Mouse (Mus musculus) v-Abl transformed pro-B cells (cell line): ENCODE measurements around the gene Pdgfra.

Source experiments
- in situ Hi-C, 2 experiments: fragments of 400-800 bp; cut with MboI; formaldehyde crosslinking; loops; one replicate each; pipeline ENCODE4 v1.15.1; 2025; ENCODE audit not compliant: unreplicated experiment in 2 of 2

Gene Pdgfra

DNA sequence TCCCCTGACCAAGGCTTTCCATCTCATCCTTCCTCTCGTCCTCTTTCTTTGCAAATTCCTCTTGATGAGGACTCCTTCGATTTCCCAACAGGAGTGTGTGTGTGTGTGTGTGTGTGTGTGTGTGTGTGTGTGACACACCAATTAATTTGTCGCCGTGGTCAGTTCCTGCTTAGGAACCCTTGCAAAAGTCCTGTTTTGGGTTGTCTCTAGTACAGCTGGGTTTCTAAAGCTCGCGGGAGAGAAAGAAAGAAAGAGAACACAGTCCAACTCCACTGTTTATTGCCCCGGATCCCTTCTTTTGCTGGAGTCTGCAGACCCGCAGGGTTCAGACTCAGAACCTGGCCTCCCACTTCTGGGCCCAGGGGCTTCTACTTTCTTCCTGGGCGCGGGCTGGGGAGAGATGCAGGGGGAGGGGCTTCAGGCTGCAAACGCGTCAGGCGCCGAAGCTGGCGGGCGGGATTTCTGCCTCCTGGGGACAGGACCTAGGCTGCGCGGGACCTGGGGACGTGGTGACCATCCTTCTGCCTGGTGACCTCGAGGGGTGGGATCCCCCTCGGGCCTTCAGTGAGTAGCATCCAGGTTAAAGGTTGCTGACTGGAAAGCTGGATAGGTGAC, 2.6 kb downstream of the Pdgfra start:
- in situ Hi-C loops = loop anchor here (5.0 to 25.0 kb wide), 8 partner anchors 517 to 1720 kb away; partner anchors contain the start of genes Lrrc66 (in 1 of the 2) and Sgcb (in 1 of the 2)

DNA sequence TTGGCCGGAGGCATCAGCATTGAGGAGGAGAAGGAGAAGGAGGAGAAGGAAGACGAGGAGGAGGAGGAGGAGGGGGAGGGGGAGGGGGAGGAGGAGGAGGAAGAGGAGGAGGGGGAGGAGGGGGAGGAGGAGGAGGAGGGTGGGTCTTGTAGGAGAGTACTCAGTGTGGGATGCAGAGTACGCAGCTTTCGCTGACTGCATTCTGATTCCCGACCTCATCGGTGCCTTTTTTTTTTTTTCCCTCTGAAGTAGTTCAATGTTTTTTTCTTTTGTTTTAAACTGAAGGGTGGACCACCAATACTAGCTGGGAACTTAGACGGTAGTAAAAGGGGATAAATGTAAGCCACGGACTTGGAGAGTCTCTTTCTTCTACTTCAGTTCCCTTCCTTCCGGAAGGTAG, 3.2 kb downstream of the Pdgfra start:
- in situ Hi-C loops = loop anchor here (5.0 to 25.0 kb wide), 8 partner anchors 518 to 1720 kb away; partner anchors contain the start of genes Lrrc66 (in 1 of the 2) and Sgcb (in 1 of the 2)

DNA sequence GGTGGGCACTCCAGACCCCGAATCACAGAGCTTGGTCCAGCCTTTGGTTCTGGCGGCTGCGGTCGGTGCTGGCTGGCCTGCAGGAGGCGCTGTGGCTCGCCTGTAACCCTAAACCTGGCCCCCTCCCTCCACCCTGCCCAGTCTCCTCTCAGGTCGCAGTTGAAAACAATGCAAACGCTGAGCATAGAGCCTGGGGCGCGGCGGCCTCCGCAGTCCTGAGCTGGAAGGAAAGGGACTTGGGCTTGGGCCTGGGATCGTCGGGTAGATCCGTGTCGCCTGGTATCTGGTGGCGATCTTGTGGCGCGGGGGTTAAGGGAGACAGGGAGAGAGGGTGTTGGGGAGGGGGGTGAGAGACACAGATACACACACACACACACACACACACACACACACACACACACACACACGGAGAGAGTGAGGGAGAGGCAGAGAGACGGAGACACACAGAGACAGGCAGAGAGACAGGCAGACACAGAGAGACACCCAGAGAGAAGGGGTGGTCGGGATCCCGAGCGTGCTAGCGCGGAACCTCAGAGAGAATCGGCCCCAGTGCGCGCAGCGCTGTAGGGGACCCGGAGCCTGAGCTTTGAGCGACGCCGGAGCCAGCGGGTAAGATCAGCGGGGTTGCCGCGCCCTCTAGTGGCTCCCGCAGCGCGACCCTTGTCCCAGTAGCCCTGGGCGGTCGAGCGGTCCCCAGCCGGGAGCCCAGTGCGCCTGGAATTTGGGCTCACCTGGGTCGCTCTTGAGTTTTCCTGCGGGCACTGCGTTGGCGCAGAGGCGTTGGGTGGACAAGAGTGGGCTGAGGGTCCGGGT, 3.9 kb downstream of the Pdgfra start:
- in situ Hi-C loops = loop anchor here (5.0 to 25.0 kb wide), 8 partner anchors 519 to 1721 kb away; partner anchors contain the start of genes Lrrc66 (in 1 of the 2) and Sgcb (in 1 of the 2)

DNA sequence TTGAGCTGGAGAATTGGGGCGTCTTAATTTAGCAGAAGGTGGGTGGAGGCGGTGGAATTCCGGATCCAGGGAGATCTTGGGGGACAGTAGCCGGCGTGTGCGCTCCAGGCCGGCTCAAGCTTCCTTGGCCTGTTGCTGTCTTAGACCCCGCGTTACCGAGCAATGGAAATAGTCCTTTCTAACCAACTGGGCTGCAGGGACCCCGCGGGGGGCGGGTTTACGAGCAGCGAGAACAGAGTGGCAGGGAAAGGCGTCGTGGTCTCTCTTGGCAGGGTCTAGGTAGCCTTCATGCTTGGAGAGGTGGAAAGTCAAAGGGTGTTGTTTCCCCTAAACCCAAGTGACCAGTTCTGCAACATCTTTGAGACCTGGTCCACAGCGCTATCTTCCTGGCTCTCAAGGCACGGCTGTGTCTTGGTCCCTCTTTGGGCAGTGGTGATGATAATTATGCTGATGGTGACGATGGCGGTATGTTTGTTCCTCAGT, 4.5 kb downstream of the Pdgfra start:
- in situ Hi-C loops = loop anchor here (5.0 to 25.0 kb wide), 8 partner anchors 519 to 1722 kb away; partner anchors contain the start of genes Lrrc66 (in 1 of the 2) and Sgcb (in 1 of the 2)

DNA sequence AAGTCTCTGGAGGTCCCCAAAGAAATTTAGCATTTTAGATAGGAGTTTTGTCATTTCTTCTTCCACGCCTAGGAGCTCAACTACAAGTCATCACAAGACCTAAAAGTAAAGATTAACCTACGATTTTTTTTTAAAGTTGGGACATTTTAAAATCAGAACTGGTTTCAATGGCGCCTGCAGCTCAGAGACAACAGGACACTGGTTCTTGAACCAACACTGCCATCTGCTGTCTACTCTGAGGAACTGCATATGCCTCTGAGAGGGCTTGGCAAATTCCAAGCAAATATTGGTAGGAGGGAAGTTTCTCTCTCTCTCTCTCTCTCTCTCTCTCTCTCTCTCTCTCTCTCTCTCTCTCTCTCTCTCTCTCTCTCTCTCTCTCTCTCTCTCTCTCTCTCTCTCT, 4.9 kb downstream of the Pdgfra start:
- in situ Hi-C loops = loop anchor here (5.0 to 25.0 kb wide), 8 partner anchors 520 to 1722 kb away; partner anchors contain the start of genes Lrrc66 (in 1 of the 2) and Sgcb (in 1 of the 2)

DNA sequence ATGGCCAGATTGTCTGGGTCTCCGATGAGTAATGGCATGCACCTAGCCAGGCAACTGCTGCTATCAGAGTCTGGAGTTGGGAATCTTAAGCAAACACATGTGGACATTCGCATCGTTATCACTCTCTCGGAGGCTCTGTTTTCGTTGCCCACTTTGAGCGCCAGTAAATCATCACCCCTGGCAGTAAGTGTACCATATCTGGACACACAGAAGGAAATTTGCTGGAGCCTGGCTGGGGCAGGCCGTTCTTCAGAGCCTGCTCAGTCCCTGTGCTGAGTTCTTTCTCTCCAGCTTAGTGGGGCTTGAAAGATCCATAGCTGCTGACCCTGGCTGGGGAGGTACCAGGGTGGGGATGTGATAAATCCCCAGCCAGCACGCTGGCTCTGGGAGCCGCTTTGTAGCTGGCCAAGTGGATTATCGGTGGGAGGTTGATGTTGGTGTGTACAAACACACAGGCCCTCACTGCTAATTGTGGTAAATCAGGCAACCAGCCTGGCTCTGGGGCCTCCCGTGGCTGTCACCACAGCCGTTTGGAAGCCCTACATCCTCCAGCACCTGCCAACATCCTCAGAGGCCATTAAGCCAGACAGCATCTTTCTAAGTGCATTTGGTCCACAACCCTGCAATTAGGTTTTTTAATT, 8.6 kb downstream of the Pdgfra start:
- in situ Hi-C loops = loop anchor here (5.0 to 25.0 kb wide), 6 partner anchors 523 to 1723 kb away; partner anchors contain the start of genes Lrrc66 (in 1 of the 2) and Sgcb (in 1 of the 2)

DNA sequence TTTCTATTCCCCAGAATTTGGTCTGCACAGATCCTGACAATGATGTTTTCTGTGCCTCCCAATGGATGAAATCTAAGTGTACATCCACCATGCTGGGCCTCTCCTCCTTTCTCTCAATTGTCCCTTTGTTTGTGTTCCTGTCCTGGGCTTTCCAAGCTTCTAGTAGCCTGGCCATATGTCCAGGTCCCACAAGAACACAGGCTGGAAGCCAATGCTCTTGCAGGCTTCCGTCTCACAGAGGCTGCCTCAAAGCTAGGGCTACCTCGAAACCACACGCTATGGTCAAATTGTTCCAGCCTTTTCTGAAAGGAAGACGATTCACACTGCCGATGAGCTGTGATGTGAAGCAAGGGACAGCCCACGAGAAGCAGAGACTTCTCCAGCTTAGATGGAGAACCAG, 9.5 kb downstream of the Pdgfra start:
- in situ Hi-C loops = loop anchor here (5.0 to 25.0 kb wide), 6 partner anchors 524 to 1724 kb away; partner anchors contain the start of genes Lrrc66 (in 1 of the 2) and Sgcb (in 1 of the 2)

DNA sequence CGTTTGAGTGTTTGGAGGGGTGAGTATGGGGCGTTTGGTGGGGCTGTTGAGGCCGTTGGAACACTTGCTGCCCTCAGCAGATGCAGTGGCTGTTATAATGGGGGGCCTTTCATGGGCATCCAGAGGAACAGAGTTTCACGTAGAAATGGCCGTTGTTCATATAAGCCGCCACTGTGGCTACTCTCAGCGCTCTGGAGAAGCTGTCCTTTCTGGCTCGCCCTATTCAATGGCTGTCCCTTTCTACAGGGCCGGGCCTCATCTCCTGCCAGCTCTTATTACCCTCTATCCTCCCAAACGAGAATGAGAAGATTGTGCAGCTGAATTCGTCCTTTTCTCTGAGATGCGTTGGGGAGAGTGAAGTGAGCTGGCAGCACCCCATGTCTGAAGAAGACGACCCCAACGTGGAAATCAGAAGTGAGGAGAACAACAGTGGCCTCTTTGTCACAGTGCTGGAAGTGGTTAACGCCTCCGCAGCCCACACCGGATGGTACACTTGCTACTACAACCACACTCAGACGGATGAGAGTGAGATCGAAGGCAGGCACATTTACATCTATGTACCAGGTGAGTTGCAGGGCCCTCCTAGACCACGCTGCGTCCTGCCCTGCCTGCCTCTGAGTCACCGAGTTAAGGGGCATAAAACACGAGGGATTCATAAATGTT, 11.3 kb downstream of the Pdgfra start:
- in situ Hi-C loops = loop anchor here (5.0 to 25.0 kb wide), 6 partner anchors 526 to 1726 kb away; partner anchors contain the start of genes Lrrc66 (in 1 of the 2) and Sgcb (in 1 of the 2)

DNA sequence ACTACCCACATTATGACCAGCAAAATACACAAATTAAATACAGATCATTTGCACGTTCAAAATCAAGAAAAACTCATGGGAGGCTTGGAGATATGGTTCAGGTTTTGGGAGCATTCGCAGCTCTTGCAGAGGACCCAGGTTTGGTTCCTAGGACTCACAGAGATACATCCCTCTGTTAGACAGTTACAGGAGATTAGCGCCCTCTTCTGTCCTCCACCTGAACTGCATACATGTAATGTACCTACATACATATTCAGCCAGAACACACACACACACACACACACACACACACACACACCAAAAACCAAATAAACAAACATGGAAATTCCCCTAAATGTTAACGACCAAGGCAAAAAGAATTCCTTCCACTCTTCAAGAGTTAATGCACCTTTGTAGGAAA, 12.6 kb downstream of the Pdgfra start:
- in situ Hi-C loops = loop anchor here (5.0 to 25.0 kb wide), 6 partner anchors 527 to 1727 kb away; partner anchors contain the start of genes Lrrc66 (in 1 of the 2) and Sgcb (in 1 of the 2)

DNA sequence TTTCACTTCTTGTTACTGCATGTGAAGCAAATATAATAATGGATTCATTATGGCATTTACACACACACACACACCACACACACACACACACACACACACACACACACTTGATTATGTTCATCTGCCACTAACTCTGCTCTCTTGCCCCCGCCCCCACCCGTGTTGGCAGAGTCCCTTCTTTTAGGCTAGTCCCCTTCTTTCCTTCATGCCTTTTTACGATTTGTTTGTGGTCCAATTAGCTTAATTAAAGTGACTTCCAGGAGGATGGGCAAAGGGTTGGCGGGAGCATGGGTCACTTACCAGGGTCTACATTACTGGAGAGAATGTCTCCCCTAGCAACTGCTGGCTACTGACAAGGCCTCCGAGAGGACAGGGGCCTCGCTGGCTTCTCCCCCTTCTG, 17.7 kb downstream of the Pdgfra start:
- in situ Hi-C loops = loop anchor here (25.0 kb wide), 5 partner anchors 533 to 1733 kb away; partner anchors contain the start of genes Lrrc66 (in 1 of the 2) and Sgcb (in 1 of the 2)

DNA sequence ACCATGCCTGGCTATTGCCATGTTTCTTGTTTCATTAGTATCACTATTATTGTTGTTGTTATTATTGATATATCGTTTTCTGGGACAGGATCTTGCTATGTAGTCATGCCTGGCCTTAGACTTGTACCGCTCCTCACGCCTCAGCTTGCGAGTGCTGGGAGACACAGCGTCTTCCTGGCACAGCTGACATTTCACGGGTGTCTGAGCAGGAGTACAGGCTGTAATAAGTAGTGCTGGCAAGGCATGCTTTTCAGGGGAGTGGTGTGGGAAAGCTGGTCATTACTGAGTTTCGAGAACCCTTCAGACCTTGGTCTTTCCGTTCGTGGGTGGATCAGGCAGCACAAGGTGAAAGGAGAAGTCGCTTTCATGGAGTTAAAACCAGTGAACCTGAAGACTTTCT, 19.8 kb downstream of the Pdgfra start:
- in situ Hi-C loops = loop anchor here (25.0 kb wide), 5 partner anchors 535 to 1735 kb away; partner anchors contain the start of genes Lrrc66 (in 1 of the 2) and Sgcb (in 1 of the 2)

DNA sequence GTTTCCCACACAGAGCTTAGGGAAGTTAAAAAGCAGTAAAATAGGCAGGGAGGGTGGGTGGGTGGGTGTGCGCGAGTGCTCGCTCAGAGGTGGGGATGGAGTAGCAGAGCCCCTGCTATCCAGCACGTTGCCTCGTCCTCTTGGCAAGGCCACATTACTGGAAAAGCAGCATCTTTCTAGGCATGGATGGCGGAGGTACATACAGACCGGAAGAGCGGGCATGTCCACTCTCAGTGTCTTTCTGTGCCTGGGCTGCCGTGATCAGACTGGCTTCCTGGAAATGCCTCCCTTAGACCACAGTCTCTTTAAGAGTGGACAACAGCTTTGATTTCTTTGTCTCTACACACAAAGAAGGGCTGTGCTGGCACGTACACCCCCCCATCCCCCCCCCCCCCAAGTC, 27.2 kb downstream of the Pdgfra start:
- in situ Hi-C loops = no loop called here

DNA sequence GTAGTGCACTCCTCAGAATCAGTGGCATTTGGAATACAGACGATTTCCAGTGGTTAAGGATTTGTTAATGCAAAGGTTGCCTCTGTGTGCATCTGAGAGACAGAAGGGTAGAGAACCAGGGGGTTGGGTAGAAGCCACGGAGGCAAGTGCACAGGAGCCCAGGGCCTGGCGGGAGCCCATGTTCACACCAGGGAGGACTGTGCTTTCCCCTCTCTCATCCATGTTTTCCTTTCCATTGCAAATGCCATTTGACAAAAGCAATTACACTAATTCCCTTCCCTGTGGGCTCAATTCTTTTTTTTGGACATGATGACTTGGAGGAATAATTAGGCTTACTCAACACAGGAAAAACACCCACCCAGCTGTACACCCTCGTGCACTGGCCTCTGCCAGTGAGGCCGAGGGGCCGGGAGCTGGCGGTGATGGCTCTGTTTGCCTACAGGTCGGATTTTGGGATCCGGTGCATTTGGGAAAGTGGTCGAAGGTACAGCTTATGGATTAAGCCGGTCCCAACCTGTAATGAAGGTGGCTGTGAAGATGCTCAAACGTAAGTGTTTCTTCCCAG, 27.7 kb downstream of the Pdgfra start:
- in situ Hi-C loops = no loop called here

DNA sequence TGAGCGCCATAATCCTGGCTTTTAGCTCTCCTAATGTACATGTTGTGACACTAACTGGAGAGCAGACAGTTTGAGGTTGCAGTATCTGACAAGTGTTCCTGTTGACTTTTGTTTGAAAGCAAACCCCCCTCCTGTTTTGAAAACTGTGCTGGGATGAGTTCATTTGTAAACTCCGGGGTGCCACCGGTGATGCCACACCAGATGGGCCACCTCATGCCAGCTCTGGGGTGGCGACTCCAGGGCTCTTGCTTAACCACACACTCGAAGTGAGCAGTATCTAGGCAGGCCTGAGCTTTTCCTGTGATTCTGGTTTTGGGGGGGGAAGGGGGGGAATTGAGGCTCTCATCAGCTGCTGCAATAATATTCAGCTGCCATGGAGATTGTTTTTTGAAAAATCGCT, 31.6 kb downstream of the Pdgfra start:
- in situ Hi-C loops = no loop called here

DNA sequence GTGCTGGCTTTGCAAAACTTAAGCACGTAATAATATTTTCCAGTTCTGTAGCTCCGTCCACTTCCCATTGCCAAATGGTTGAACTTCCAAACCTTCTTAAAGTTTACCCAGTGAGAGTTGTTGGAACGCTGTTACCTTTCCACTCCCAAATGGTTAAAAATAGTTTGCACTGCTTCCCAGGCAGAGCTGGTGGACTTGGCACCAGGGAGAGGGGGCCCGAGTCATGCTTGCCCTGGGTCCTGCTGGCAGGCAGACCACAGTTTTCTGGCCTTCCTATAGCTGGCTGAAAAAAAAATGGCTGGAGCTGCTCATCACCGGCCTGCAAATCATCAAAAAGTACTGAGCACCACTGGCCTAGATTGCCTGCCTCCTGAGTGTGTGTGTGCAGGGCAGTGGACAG, 32.0 kb downstream of the Pdgfra start:
- in situ Hi-C loops = no loop called here

DNA sequence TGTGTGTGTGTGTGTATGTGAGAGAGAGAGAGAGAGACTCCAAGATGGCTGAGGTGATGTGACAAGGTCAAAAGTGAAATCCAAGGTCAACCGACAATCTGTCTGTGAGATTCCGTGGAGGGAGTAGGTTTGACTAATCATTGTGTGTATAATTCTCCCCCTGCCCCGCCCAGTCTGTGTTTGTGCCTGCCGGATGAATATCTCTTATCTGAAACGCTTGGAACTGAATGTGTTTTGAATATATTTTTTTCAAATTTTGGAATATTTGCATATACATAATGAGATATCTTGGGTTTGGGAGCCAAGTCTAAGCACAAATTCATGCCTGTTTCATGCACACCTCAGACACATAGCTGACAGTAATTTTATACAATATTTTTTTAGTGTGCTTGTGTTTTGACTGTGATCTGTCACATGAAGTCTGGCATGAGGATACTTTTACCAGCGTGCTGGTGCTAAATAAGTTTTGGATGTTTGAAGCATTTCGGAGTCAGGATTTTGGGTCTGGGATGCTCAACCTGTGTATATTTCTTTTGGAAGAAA, 32.7 kb downstream of the Pdgfra start:
- in situ Hi-C loops = no loop called here

DNA sequence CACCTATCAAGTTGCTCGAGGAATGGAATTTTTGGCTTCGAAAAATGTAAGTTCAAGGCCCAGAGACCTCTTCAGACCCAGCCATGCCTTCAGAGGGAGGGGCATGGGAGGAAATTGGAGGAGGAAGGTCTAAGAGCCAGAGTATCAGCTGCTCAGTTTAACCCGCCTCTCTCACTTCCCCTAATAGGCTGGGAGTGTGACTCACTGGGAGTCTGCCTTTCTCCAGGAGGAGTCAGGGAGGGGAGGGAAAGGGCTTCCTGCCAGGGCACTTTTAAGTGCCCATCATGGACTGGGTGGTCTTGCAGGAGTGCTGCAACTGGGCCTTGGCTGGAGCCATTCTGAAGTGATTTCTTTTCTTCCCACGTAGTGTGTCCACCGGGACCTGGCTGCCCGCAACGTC, 33.5 kb downstream of the Pdgfra start:
- in situ Hi-C loops = no loop called here

DNA sequence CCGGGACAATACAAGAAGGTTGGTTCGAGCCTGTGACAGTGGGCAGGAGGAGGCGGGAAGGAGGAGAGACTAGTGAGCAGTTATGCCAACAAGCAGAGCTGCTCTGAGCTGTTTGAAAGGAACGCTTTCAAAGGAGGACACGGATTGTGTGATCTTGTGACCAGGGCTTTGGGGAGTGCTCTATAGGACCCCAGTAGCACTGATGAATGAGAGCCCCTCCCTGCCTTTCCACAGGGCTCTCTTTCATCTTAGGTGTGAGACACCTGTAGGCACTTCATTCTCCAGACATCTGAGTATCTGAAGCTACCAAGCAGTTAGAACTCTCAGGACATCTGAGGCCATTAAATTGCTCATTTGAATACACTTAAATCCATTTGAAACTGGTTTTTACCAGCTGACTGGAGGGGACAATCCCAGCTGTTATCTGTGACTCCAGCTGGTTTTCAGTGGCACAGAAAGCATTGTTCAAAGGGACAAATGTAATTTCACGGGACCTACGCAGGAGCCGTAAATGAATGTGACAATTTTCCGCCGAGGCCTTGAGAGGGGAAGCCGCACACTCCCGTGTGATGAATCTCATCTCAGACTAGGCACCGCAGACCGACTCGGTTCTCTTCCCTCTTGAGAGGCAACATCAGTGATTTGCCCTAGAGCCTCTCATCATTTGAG, 37.4 kb downstream of the Pdgfra start:
- in situ Hi-C loops = no loop called here
